Mouse (Mus musculus) brain, embryonic 14.5 days (tissue): ENCODE data around the gene Btnl2. TPM values are rescaled to one million over a fixed set of nuclear protein-coding genes. Genes with fewer than 3 reads are reported as not detected.
A peak's percentile ranks its signal among the peaks of the same experiment; 100 is the strongest.

Experiments
- DNase-seq: peaks from one replicate; pipeline ENCODE4 v3.0.0-alpha.2; 2011; ENCODE audit warnings: low read depth
- CTCF ChIP-seq: fragments of 200-500 bp; IDR thresholded peaks from 2 replicates; pipeline ENCODE4 v1.5.1; 2012; ENCODE audit warnings: inconsistent platforms, mild to moderate bottlenecking, moderate library complexity, borderline replicate concordance; ENCODE audit not compliant: insufficient read depth, insufficient read length; ENCODE audit errors: extremely low read depth
- POLR2A ChIP-seq: fragments of 200-500 bp; IDR thresholded peaks from 2 replicates; pipeline ENCODE4 v1.6.1; 2012; ENCODE audit warnings: mild to moderate bottlenecking, inconsistent platforms, borderline replicate concordance; ENCODE audit not compliant: poor library complexity, insufficient read depth, insufficient read length, severe bottlenecking; ENCODE audit errors: extremely low read depth
- polyA plus RNA-seq: library from polyadenylated mRNA; depleted of rRNA; stranded (reverse); fragments of >200 nt; gene quantifications from 2 replicates; pipeline ENCODE4 v1.2.3, GENCODE M21; 2012; rRNA removed

Btnl2 gene
- polyA plus RNA-seq, 1 experiment: 0.03 TPM

DNA sequence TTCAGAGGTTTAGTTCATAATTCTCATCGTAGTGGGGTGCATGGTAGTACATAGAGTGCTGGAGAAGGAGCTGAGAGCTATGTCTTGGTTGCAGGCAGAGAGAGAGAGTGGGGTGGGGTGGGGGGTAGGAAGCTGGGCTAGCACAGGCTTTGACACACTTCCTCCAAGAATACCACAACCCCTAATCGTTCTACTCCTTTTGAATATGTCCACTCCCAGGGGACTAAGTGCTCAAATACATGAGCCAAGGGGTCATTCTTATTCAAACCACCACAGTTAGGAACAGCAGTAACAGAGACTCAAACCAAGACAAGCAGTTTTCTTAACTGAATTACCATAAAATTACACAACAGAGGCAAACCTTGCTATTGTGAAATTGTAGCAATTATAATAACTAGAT is 32.0 kb downstream of the Btnl2 start:
- no peak for TF ChIP-seq POLR2A
- TF ChIP-seq CTCF: no peak
- DNase-seq: no peak

DNA sequence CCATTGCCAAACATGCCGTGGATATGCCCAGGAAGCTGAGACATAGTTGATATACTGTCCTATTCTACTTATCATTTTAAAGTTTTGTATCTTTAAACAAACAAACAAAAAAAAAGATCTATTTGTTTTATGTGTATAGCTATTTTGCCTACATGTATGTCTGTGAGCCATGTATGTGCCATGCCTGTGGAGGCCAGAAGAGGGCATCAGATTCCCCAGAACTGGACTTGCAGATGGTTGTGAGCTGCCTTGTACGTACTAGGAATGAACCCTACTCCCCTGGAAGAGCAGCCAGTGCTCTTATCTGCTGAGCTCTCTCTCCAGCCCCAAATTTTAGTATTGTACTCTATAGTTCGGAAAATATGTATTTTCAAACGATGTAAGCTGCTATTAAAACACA is 33.9 kb downstream of the Btnl2 start:
- TF ChIP-seq CTCF: peak; percentile 68
- TF ChIP-seq POLR2A: no peak
- DNase-seq: peak; percentile 68

DNA sequence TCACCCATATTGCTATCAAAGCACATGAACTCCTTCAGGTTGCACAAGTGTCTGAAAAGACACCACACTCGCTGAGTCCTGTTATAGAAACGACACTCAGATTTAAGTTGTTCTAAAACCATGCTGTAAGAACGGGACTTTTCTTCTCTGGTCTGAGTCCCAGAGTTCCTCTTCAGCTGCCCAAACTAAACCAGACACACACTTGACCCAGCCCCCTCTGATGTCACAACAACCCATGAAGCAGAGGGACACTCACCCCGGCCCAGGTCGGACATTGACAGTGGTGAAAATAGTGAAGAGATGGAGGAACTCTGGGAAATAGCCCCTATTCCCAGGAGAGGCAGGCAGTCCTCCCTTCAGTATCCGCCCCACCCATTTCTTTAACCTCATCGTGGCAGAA is 36.9 kb downstream of the Btnl2 start:
- TF ChIP-seq POLR2A (no peak), CTCF (no peak)

DNA sequence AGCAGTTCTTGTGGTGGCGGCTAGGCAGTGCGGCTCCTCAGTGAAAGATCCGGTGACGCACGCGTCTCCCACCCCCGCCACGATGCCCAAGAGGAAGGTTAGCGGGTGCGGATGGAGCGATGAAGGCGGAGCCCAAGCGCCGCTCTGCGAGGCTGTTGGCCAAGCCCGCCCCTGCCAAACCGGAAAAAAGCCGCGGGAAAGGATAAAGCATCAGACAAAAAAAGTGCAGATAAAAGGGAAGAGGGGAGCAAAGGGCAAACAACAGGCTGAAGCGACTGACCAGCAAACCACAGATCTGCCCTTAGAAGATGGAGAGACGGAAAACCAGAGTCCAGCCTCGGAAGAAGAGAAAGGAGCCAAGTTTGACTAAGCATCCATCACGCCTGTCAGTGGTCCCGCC is 37.7 kb downstream of the Btnl2 start:
- DNase-seq: peak; percentile 72
- no peak for TF ChIP-seq CTCF
- TF ChIP-seq POLR2A: no peak

More for the DNA sequence above, 36.9 kb downstream of the Btnl2 start:
- DNase-seq: no peak

DNA sequence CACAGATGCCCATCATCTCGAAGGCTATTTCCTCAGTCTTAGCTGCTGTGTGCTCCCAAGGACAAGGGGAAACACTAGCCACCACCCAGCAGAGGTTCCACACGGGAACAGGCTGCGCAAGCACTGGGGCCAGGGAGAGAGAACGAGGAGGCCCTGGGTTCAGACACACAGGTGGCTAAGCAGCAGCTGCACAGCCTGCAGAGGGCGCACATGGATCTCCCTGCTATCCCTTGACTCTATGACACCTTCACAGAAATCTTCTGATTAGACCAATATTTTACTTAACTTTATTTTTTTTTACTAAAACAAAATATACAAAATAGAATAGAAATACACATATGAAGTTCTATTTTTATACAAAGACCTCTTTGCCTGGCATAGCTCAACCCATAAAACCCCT is 42.7 kb downstream of the Btnl2 start:
- TF ChIP-seq CTCF (peak; percentile 29; the same call in 1 of the 2 replicates), POLR2A (no peak)
- DNase-seq: no peak

DNA sequence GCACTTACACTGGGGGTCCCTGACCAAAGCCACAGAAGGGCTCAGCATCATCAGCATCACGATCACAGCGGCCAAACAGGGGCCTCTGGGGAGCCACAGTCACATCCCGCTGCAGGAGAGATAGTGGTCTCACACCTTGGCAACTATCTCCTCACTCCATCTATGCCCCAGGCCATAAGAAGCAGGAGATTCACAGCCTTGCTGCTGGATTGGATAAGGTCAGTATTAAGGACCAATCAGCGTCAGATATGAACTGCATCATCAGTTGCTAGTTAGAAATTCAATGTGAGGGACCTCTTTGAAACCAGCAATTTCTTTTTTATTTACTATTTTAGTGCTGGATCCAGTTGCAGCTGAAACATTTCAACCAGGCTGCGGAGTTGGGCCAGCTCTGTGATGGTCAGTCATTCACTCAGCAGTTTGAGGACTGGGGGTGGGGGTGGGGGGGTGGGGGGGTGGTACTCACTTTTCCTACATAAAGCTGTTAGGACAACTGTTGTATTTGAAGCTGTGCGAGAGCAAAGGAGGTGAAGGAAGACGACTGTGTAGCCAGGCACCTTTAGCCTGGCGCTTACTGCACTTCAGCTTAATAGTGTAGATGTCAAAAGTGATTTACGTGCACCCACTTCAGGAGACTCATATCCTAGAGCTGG is 43.6 kb downstream of the Btnl2 start:
- no peak for TF ChIP-seq POLR2A
- no peak for TF ChIP-seq CTCF
- peak; percentile 93 for DNase-seq

DNA sequence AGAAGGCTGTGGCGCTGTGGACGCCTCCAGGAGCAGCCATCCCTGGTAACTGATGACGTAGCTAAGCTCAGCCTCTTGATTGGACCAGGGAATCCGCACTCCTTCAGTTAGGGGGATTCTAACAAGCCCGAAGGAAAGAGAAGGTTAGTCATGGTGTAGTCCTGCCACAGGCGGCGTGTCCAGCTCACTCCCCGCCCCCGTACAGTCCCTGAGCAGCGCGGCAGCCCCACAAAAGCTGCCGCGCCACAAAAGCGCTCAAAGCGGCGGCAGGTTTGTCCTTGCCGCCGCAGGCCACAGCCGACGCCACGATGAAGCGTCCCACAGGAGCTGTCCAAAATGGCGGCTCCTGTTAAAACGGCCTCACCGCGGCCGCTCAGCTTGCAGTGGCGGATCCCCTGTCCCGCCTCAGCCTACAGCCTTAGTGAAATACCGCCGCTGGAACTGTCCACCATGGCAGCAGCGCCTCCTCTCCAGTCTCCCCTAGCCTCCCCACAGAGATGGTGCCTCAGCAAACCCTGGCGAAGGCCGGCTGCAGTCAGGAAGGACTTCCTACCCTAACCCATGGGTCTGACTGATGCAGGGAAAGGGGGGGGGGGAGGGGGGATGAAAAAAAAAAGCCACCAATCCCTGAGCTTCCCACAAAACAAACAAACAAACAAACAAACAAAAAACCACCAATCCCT is 44.2 kb downstream of the Btnl2 start, which contains the start of gene BC051142:
Gene BC051142 (plus strand): TSS at position 110 of the 683 bp plus-strand sequence.
- no peak for TF ChIP-seq CTCF
- peak; percentile 76; the same call in 1 of the 2 replicates for TF ChIP-seq POLR2A
- peak; percentile 97 for DNase-seq

DNA sequence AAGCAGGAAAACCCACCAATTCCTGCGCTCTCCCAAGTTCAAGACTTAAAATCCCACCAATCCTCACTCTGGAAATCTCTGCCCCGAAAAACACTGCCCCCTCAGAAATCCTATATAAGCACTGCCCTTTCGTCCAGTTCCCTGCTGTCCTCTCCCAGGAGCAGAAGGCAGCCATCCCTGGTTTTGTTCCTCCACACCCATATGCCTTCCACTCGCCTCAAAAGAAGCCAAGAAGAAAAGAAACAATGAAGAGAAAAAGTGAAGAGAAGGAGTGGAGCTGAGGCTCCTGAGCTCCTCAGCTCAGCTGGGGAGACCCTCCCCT is 44.7 kb downstream of the Btnl2 start:
- DNase-seq: no peak
- TF ChIP-seq CTCF: no peak
- no peak for TF ChIP-seq POLR2A

DNA sequence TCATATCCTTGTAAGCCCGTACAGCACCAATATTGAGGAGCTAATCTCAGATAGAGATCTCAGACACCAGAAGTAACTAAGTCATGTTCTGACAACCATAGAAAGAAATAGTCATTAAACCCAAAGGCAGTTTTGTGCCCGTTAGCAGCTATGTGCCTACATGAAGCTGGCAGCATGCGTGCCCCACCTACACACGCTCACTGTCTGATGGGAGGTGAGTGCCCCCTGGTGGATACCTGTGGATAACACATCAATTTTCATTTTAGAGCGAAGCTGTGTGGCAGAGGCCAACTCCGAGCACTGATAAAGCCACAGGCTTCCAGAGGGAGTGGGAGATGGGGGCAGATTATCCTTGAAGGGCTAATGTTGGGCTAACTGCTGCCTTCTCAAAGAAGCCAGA is 56.5 kb downstream of the Btnl2 start:
- DNase-seq: peak; percentile 80
- no peak for TF ChIP-seq POLR2A
- peak; percentile 91 for TF ChIP-seq CTCF

Other genes starting within 250 kb of the Btnl2 start
- gene H2-DMa, start 235.3 kb upstream of the Btnl2 start, polyA plus RNA-seq: 12.0 and 16.4 TPM in 2 replicates
- 186 and 256 TPM in 2 replicates for gene Brd2, start 232.2 kb upstream of the Btnl2 start, polyA plus RNA-seq
- gene H2-DMb2, start 211.5 kb upstream of the Btnl2 start, polyA plus RNA-seq: 0.18 and 0.40 TPM in 2 replicates
- gene H2-DMb1, start 201.8 kb upstream of the Btnl2 start, polyA plus RNA-seq: 0.82 and 1.1 TPM in 2 replicates
- 1.8 and 2.1 TPM in 2 replicates for gene Tap1, start 167.3 kb upstream of the Btnl2 start, polyA plus RNA-seq
- gene Psmb9, start 167.1 kb upstream of the Btnl2 start, polyA plus RNA-seq: 0.86 and 1.1 TPM in 2 replicates
- gene Psmb8, start 157.1 kb upstream of the Btnl2 start, polyA plus RNA-seq: 2.0 and 2.4 TPM in 2 replicates
- 0.93 and 1.1 TPM in 2 replicates for gene Tap2, start 151.3 kb upstream of the Btnl2 start, polyA plus RNA-seq
- gene H2-Ob, start 115.9 kb upstream of the Btnl2 start, polyA plus RNA-seq: 0.04 and 0.11 TPM in 2 replicates
- 1.4 and 1.7 TPM in 2 replicates for gene H2-Ab1, start 97.1 kb upstream of the Btnl2 start, polyA plus RNA-seq
- 0.50 and 0.51 TPM in 2 replicates for gene H2-Aa, start 67.0 kb upstream of the Btnl2 start, polyA plus RNA-seq
- gene H2-Eb1, start 49.0 kb upstream of the Btnl2 start, polyA plus RNA-seq: 0.93 and 1.6 TPM in 2 replicates
- gene H2-Eb2, start 29.2 kb upstream of the Btnl2 start, polyA plus RNA-seq: 0.09 and 0.18 TPM in 2 replicates
- gene Btnl1, start 22.3 kb downstream of the Btnl2 start, polyA plus RNA-seq: not detected in 2 replicates
- 9.9 and 10.4 TPM in 2 replicates for gene BC051142, start 44.0 kb downstream of the Btnl2 start, polyA plus RNA-seq
- gene Btnl4, start 122.5 kb downstream of the Btnl2 start, polyA plus RNA-seq: not detected in 2 replicates
- gene Btnl6, start 162.5 kb downstream of the Btnl2 start, polyA plus RNA-seq: not detected in 2 replicates
- 13.5 and 15.6 TPM in 2 replicates for gene Notch4, start 209.4 kb downstream of the Btnl2 start, polyA plus RNA-seq
- gene Gpsm3, start 235.0 kb downstream of the Btnl2 start, polyA plus RNA-seq: 2.0 and 3.0 TPM in 2 replicates
- 107 and 115 TPM in 2 replicates for gene Pbx2, start 236.4 kb downstream of the Btnl2 start, polyA plus RNA-seq
- gene Ager, start 243.0 kb downstream of the Btnl2 start, polyA plus RNA-seq: 5.1 and 9.0 TPM in 2 replicates
- 189 and 227 TPM in 2 replicates for gene Rnf5, start 248.9 kb downstream of the Btnl2 start, polyA plus RNA-seq
- gene Agpat1, start 249.4 kb downstream of the Btnl2 start, polyA plus RNA-seq: 251 and 279 TPM in 2 replicates